Mouse (Mus musculus) heart, embryonic 11.5 days (tissue): ENCODE data around the gene Gm16181. TPM values are rescaled to one million over a fixed set of nuclear protein-coding genes. Genes with fewer than 3 reads are reported as not detected.
A peak's percentile ranks its signal among the peaks of the same experiment; 100 is the strongest.

Experiments
- ATAC-seq: fragments of 200-750 bp; cut with Nextera tagmentation; replicated peaks from 2 replicates; pipeline ENCODE4 v1.8.0; 2017; ENCODE audit warnings: moderate library complexity; ENCODE audit not compliant: insufficient number of reproducible peaks, low FRiP score, low TSS enrichment
- H3K27ac ChIP-seq: fragments of 300-500 bp; sonication (generic); 2 replicates; pipeline ENCODE4 v1.5.1; 2014; ENCODE audit warnings: mild to moderate bottlenecking, low read depth, low read length
- H3K27me3 ChIP-seq: fragments of 300-500 bp; sonication (generic); 2 replicates; pipeline ENCODE4 v1.6.1; 2014; ENCODE audit warnings: mild to moderate bottlenecking, low read length, mixed read lengths; ENCODE audit not compliant: control insufficient read depth, insufficient read depth
- H3K36me3 ChIP-seq: fragments of 300-500 bp; sonication (generic); 2 replicates; pipeline ENCODE4 v1.6.1; 2014; ENCODE audit warnings: mild to moderate bottlenecking, low read length, moderate library complexity, mixed read lengths; ENCODE audit not compliant: control insufficient read depth, insufficient read depth
- H3K4me1 ChIP-seq: fragments of 300-500 bp; sonication (generic); 2 replicates; pipeline ENCODE4 v1.6.1; 2014; ENCODE audit warnings: low read length; ENCODE audit not compliant: control insufficient read depth, insufficient read depth
- H3K4me2 ChIP-seq: fragments of 300-500 bp; sonication (generic); 2 replicates; pipeline ENCODE4 v1.6.1; 2014; ENCODE audit warnings: mild to moderate bottlenecking, moderate library complexity
- H3K4me3 ChIP-seq: fragments of 300-500 bp; sonication (generic); 2 replicates; pipeline ENCODE4 v1.5.1; 2014; ENCODE audit warnings: low read depth, low read length
- H3K9ac ChIP-seq: fragments of 300-500 bp; sonication (generic); 2 replicates; pipeline ENCODE4 v1.6.1; 2014; ENCODE audit warnings: mild to moderate bottlenecking, low read depth, low read length, moderate library complexity
- H3K9me3 ChIP-seq: fragments of 300-500 bp; sonication (generic); replicated peaks from 2 replicates; pipeline ENCODE4 v1.6.1; 2016; ENCODE audit warnings: low read length; ENCODE audit not compliant: control insufficient read depth
- WGBS: fragments of 180-500 bp; shearing (Covaris S2); extraction: QIAGEN DNeasy Blood & Tissue Kit; methylation state at CpG from one replicate; pipeline ENCODE4 v1.1.7; 2014; ENCODE audit not compliant: insufficient replicate concordance; 5-methylcytosine and 5-hydroxymethylcytosine counted together
- polyA plus RNA-seq: library from polyadenylated mRNA; unstranded; fragments of >200 nt; fragmentation: Nextera tagmentation; extraction: Ambion mirVana; gene quantifications from 2 replicates; pipeline ENCODE4 v1.2.1, GENCODE M21; 2014

Gene Gm16181
- polyA plus RNA-seq, 1 experiment from 2014 or later: 0.44 TPM

DNA sequence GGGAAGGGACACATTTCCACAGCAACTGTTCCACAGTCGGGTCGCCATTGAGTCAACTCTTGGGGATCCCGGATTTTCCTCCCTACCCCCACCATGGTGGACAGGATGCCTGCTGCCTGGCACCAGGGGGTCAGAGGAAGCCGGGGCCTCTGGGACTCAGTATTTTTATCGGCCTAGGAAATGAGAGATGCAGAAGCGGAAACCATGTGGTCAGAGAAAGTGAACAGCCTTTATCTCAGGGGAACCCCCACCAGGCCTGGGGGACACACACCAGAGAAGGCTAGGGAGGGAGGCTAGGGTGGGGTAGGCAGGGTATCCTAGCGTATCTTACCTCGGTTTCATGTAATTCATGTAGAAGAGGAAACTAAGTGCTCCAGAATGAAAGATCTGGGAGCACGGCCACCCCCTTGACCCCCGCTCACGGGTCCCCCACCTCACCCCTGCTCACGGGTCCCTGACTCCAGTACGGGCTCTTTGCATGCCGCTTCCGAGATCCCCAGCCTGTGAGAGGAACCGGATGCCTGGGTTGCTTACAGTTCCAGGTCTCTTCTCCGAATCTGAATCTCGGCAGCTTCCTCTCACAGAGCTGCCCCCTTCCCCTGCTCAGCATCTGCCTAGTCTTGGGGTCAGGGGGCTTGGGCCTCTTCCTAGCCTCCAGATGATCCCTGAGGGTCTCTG, 2.0 kb upstream of the Gm16181 start:
- peak; percentile 61; the same call in 1 of the 2 replicates for ATAC-seq
- Histone ChIP-seq H3K27ac (peak overlapping the region; percentile 66), H3K27me3 (no peaks in the 10 kb centered on the region), H3K4me2 (no peak overlapping the region), H3K4me3 (no peak overlapping the region), H3K9ac (no peak overlapping the region), H3K4me1 (peaks cover 19% of the 10 kb centered on the region), H3K36me3 (0 out of 2 replicates have a peak, but pooled peaks cover 2% of the 10 kb centered on the region), H3K9me3 (no peaks in the 10 kb centered on the region)
- WGBS: 68% methylated on average over 18 of the region's 18 CpGs

DNA sequence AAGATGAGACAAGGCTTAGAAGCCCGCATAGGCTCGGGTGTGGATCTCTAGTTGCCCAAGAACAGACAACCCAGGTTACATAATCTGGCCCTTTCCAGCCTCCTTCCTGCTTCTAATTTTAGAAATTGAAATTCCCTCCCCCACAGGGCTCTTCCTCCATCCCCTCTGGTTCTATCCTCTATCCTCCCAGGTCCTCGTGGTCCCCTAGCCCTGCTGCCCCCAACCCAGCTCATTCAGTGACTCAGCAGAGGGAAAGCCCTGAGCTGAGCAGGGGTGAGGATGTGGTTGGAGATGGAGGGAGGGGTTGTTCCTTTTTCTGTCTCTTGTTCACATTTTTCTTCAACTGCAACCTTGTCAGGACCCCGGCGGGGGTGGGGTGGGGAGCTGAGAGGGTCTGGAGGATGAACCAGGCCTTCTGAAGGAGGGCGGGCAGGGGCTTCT, 1.0 kb upstream of the Gm16181 start:
- Histone ChIP-seq H3K36me3 (0 out of 2 replicates have a peak, but pooled peaks cover 2% of the 10 kb centered on the region), H3K4me1 (peaks cover 19% of the 10 kb centered on the region), H3K9me3 (no peaks in the 10 kb centered on the region), H3K27ac (peak overlapping the region; percentile 29; the same call in 1 of the 2 replicates), H3K9ac (no peak overlapping the region), H3K4me3 (no peak overlapping the region), H3K27me3 (no peaks in the 10 kb centered on the region), H3K4me2 (no peak overlapping the region)
- ATAC-seq: no peak
- 61% methylated on average over 6 of the region's 6 CpGs for WGBS

DNA sequence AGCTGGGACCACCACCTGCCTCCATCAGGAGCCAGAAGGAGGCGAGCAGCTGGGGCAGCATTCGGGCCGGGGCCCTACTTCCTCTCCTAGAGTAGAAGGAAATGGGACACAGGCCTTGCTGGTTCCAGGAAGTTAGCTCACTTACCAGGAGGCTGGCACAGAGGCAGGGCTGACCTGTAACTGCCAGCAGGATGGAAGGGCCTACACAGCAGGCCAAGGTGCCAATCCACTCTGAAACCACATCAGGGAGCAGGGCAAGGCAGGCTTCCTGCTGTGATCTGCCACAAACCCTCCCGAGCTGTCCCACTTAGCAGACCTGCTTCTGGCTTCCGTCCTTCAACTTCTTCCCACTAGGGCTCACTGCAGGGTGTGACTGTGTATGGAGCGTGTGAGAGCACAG, 1.7 kb downstream of the Gm16181 start:
- no peak overlapping the region for H3K9ac ChIP-seq

DNA sequence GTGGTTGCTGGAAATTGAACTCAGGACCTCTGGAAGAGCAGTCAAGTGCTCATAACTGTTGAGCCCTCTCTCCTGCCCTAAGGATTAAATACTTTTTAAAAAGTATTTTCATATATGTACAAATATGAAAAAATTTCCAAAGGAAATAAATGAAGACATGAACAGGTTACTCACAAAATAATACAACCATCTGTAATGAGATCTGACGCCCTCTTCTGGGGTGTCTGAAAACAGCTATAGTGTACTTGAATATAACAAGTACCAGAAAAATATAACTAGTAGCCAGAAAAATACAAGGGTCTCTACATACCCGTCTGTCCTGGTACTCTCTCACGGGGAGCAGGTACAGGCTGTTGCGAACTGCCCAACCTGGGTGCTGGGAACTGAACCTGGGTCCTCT, 4.0 kb downstream of the Gm16181 start:
- no peak for ATAC-seq
- Histone ChIP-seq H3K36me3 (peaks cover 17% of the 10 kb centered on the region), H3K9ac (no peak overlapping the region), H3K4me1 (peaks cover 9% of the 10 kb centered on the region), H3K4me3 (no peak overlapping the region), H3K9me3 (no peaks in the 10 kb centered on the region), H3K4me2 (no peak overlapping the region), H3K27me3 (no peaks in the 10 kb centered on the region), H3K27ac (no peak overlapping the region)
- WGBS: 93% methylated on average over 4 of the region's 4 CpGs

More for the DNA sequence above, 1.7 kb downstream of the Gm16181 start:
- Histone ChIP-seq H3K4me1 (peaks cover 19% of the 10 kb centered on the region), H3K9me3 (no peaks in the 10 kb centered on the region), H3K27ac (no peak overlapping the region), H3K4me2 (no peak overlapping the region), H3K36me3 (peaks cover 8% of the 10 kb centered on the region), H3K4me3 (no peak overlapping the region), H3K27me3 (no peaks in the 10 kb centered on the region)
- no peak for ATAC-seq
- 66% methylated on average over 6 of the region's 6 CpGs for WGBS

DNA sequence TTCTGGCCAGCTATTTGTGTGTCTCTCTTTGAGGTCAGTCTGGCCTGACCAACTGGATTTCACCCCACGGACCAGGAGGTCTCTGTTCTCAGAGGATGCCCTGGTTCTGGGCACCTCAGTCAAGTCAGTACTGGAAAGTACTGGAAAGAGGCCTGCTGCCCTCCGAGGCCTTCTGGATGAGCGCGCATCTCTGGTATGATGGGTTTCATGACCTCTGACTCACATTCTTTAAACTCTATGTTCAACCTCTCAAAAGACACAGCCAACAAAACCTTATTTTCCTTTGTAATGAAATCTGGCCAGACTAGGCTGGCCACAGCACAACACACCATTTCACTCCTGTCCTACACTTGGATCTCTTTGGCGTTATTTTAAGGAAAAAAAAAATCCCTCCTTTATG, 4.8 kb downstream of the Gm16181 start:
- Histone ChIP-seq H3K4me1 (peaks cover 3% of the 10 kb centered on the region), H3K27ac (no peak overlapping the region), H3K9ac (no peak overlapping the region), H3K4me3 (no peak overlapping the region), H3K4me2 (no peak overlapping the region), H3K36me3 (peaks cover 16% of the 10 kb centered on the region), H3K27me3 (no peaks in the 10 kb centered on the region), H3K9me3 (no peaks in the 10 kb centered on the region)
- no peak for ATAC-seq
- whole genome bisulfite sequencing: 89% methylated on average over 5 of the region's 5 CpGs

DNA sequence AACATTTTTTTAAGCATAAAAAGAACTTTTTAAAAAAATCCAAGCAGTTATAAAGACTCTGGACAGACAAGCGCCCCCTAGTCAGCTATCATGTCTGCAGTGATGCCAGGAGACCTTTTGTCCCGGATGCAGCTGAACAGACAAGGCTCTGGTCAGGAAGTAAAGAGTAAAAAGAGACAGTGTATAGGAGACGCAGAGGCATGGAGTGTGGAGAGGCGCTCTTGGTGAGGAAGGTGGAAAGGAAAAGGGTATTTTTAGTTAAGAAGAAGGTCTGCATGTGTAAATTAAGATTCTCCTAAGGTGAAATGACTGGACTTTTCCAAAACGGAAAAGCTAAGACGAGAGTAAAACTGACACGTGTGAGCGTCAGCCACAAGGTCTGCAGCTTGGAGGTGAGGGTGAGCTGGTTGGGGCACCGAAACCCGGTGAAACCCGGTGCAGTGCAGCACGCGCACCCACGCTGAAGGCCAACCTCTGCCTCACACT, 6.0 kb downstream of the Gm16181 start:
- Histone ChIP-seq H3K27ac (0 out of 2 replicates have a peak overlapping the region, but pooled peaks have one; percentile 5), H3K36me3 (peaks cover 20% of the 10 kb centered on the region)
- ATAC-seq: no peak

DNA sequence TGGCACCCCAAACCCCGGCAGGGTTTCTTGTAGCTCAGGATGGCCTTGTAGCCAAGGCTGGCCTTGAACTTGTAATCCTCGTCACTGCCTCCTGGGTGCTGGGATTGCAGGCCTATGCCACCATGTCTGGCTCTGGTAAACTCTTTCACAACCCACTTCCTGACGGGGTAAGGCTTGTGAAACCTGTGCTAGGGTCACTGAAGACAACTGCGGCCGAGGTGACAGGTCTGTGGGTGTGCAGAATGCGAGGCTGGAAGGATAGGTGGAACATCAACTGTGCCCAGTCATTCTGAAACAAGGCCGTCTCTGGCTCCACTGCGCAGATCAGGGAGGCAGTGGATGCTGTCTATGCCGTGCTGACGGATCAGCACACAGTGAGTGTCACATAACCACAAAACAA, 10.4 kb downstream of the Gm16181 start:
- Histone ChIP-seq H3K9ac (no peak overlapping the region), H3K27ac (no peak overlapping the region), H3K36me3 (peaks cover 15% of the 10 kb centered on the region; the same call in 1 of the 2 replicates), H3K27me3 (no peaks in the 10 kb centered on the region), H3K4me3 (no peak overlapping the region), H3K4me2 (no peak overlapping the region), H3K9me3 (no peaks in the 10 kb centered on the region), H3K4me1 (peaks cover 13% of the 10 kb centered on the region)
- ATAC-seq: no peak
- WGBS: 90% methylated on average over 10 of the region's 10 CpGs

More for the DNA sequence above, 6.0 kb downstream of the Gm16181 start:
- Histone ChIP-seq H3K4me3 (no peak overlapping the region), H3K9me3 (no peaks in the 10 kb centered on the region), H3K9ac (no peak overlapping the region), H3K27me3 (no peaks in the 10 kb centered on the region), H3K4me1 (no peaks in the 10 kb centered on the region), H3K4me2 (no peak overlapping the region)
- WGBS: 80% methylated on average over 14 of the region's 14 CpGs

DNA sequence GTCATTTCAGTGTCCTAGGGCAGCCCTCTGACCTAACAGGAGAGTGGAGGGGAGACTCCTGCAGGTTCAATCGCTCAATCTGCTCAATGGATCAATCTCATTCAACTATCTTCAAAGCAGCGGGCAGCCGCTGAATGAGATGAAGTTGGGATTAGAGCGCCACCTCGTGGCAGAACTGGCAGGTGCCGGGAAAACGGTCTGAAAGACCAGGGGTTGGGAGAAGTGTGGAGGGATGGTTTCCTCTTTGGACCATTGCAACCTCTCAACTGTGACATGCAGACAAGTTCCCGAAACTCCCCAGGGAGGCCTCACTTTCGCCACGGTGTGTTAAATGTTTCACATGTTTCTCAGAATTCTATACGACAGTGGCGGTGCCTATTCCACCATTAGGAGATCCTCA, 11.4 kb downstream of the Gm16181 start:
- Histone ChIP-seq H3K27ac (no peak overlapping the region), H3K4me3 (no peak overlapping the region), H3K36me3 (peaks cover 15% of the 10 kb centered on the region; the same call in 1 of the 2 replicates), H3K9ac (no peak overlapping the region), H3K27me3 (no peaks in the 10 kb centered on the region), H3K4me1 (peaks cover 16% of the 10 kb centered on the region), H3K4me2 (no peak overlapping the region; the same call in 1 of the 2 replicates), H3K9me3 (no peaks in the 10 kb centered on the region)
- ATAC-seq: no peak
- WGBS: 15% methylated on average over 12 of the region's 12 CpGs

DNA sequence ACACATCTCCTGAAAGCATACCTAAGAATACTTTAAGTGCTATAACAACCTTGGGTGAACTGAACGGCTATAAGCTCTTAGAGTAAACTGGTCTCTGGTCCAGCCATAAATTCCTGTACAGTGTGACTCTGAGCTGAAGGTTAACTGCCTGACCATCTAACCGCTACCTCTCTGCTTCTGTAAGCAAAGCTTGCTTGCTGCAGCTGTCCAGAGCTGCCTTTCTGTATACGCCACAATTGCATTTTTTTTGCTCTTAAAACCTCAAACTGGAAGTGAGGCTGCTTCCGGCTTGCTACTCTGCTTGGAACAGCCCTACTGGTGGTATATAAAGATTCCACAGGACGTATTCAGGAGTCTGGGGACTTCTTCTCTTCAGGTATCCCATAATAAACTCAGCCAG, 12.0 kb downstream of the Gm16181 start:
- H3K9me3 ChIP-seq: no peaks in the 10 kb centered on the region
- WGBS: 82% methylated on average over 5 of the region's 5 CpGs
- H3K4me3 ChIP-seq: no peak overlapping the region
- no peak overlapping the region for H3K9ac ChIP-seq
- H3K4me1 ChIP-seq: peaks cover 16% of the 10 kb centered on the region
- no peak overlapping the region for H3K4me2 ChIP-seq
- no peak overlapping the region for H3K27ac ChIP-seq
- no peak for ATAC-seq
- H3K27me3 ChIP-seq: no peaks in the 10 kb centered on the region
- peaks cover 15% of the 10 kb centered on the region; the same call in 1 of the 2 replicates for H3K36me3 ChIP-seq
